In the genomic region with DNA sequence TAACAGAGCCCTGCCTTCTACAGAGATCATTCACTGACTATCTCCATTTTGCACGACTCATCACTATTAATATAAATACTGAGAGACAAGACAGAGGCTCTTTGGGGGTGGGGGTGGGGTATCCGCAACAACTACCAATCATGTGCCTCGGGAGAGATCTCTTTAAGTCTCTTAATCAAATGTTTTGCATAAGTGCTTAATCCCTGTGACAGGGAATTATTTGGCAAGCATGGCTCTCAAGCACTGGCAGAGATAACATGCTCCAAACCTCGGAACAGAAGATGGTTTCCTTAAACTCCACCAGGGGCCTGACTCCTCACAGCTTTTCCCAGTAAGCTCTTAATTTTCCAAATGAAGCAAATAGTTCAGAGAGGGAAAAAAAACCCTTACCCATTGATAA, we compare ENCODE assay signal across 16 mouse cellular contexts. TPM values are rescaled to one million over a fixed set of nuclear protein-coding genes. Genes with fewer than 3 reads are reported as not detected.
DNase-seq lines count a peak whose midpoint lies in the region; ATAC-seq and TF ChIP-seq lines count a peak whose summit lies in the region.
"Had no signal": no experiment of that assay in that cellular context is flagged by ENCODE, and none has a peak within 500 bp of the region (broad histone marks: within the 10 kb centered on the region; RNA-seq: fewer than 3 reads in every experiment).

No protein-coding gene starts in this region.

- TF ChIP-seq CTCF in layer of hippocampus, adult 2 months (conservative IDR thresholded peaks at IDR 0.05) = no peak
- no peak for TF ChIP-seq CTCF in brain, embryonic 14.5 days (IDR thresholded peaks at IDR 0.05; ENCODE audit: borderline replicate concordance, extremely low read depth, insufficient read depth, insufficient read length)

- peaks cover 34% of the 10 kb centered on the region for H3K36me3 ChIP-seq in forebrain, embryonic 10.5 days (replicated peaks)
- peaks cover 23% of the 10 kb centered on the region for H3K36me3 ChIP-seq in forebrain, embryonic 13.5 days (ENCODE audit: poor library complexity, severe bottlenecking)
- H3K36me3 ChIP-seq in limb, embryonic 11.5 days (ENCODE audit: control insufficient read depth, insufficient read depth, low read length) = peaks cover 3% of the 10 kb centered on the region; the same call in 1 of the 2 replicates

- TF ChIP-seq POLR2A in brain, embryonic 14.5 days (IDR thresholded peaks at IDR 0.05; ENCODE audit: borderline replicate concordance, extremely low read depth, insufficient read depth, insufficient read length, poor library complexity, severe bottlenecking) = no peak

- ATAC-seq in forebrain, embryonic 13.5 days = no peak
- ATAC-seq in limb, embryonic 11.5 days (ENCODE audit: insufficient number of reproducible peaks, low FRiP score, low TSS enrichment, low read depth) = no peak
- ATAC-seq: inflammation-experienced regulatory T-cells, adult 6 months; liver, postnatal 0 days had no signal

- H3K9ac ChIP-seq in forebrain, embryonic 13.5 days = no peak overlapping the region
- no peak overlapping the region for H3K9ac ChIP-seq in limb, embryonic 11.5 days (ENCODE audit: low read length)
- H3K9ac ChIP-seq: forebrain, embryonic 12.5 days; liver, postnatal 0 days had no signal

- H3K27ac ChIP-seq in forebrain, embryonic 10.5 days = peak overlapping the region; percentile 65; the same call in 1 of the 2 replicates
- H3K27ac ChIP-seq in forebrain, embryonic 13.5 days = no peak overlapping the region; the same call in 1 of the 2 replicates
- H3K27ac ChIP-seq in layer of hippocampus, adult 2 months = peak overlapping the region; percentile 73
- peak overlapping the region; percentile 63 for H3K27ac ChIP-seq in limb, embryonic 11.5 days (replicated peaks; ENCODE audit: low read depth, low read length)

- no peak for DNase-seq in forebrain, embryonic 10.5 days (ENCODE audit: extremely low spot score, low spot score)
- DNase-seq in layer of hippocampus, adult 2 months (ENCODE audit: low spot score in 2 of 2) = no peak
- no peak for DNase-seq in layer of hippocampus, postnatal 14 days (ENCODE audit: low spot score in 2 of 2)
- peak; percentile 59 for DNase-seq in brain, embryonic 14.5 days (ENCODE audit: low read depth)
- DNase-seq in limb, embryonic 11.5 days (ENCODE audit: low spot score) = no peak
- DNase-seq in right cerebral cortex, postnatal 36 days (ENCODE audit: low spot score in 2 of 2) = no peak
- DNase-seq in adrenal gland, postnatal 4 days (ENCODE audit: low spot score in 2 of 2) = no peak
- DNase-seq: adrenal gland, postnatal 14 days; heart, postnatal 4 days; liver, postnatal 0 days; right cerebral cortex, postnatal 25 days; thymus, adult 18-20 months had no signal

- WGBS in forebrain, embryonic 10.5 days = 60% methylated on average over 4 of the region's 4 CpGs
- 44% methylated on average over 4 of the region's 4 CpGs for WGBS in forebrain, embryonic 13.5 days
- 58% methylated on average over 4 of the region's 4 CpGs for WGBS in limb, embryonic 11.5 days

- H3K4me1 ChIP-seq in forebrain, embryonic 10.5 days = peaks cover 51% of the 10 kb centered on the region
- peaks cover 38% of the 10 kb centered on the region for H3K4me1 ChIP-seq in forebrain, embryonic 13.5 days
- H3K4me1 ChIP-seq in limb, embryonic 11.5 days (ENCODE audit: control insufficient read depth, insufficient read depth, low read length) = peaks cover 27% of the 10 kb centered on the region

- H3K4me2 ChIP-seq in forebrain, embryonic 13.5 days = no peak overlapping the region
- peak overlapping the region; percentile 20; the same call in 1 of the 2 replicates for H3K4me2 ChIP-seq in limb, embryonic 11.5 days (ENCODE audit: low read depth, severe bottlenecking)
- H3K4me2 ChIP-seq: forebrain, embryonic 12.5 days had no signal

- H3K27me3 ChIP-seq in forebrain, embryonic 10.5 days (ENCODE audit: poor library complexity, severe bottlenecking) = no peaks in the 10 kb centered on the region
- H3K27me3 ChIP-seq in forebrain, embryonic 13.5 days = no peaks in the 10 kb centered on the region
- H3K27me3 ChIP-seq in limb, embryonic 11.5 days (ENCODE audit: control insufficient read depth, insufficient read depth, low read length) = no peaks in the 10 kb centered on the region
- H3K27me3 ChIP-seq: CH12.LX; forebrain, embryonic 12.5 days had no signal

- H3K9me3 ChIP-seq in forebrain, embryonic 10.5 days = no peaks in the 10 kb centered on the region
- no peaks in the 10 kb centered on the region for H3K9me3 ChIP-seq in forebrain, embryonic 13.5 days (replicated peaks)
- H3K9me3 ChIP-seq in limb, embryonic 11.5 days (ENCODE audit: control insufficient read depth, low read length) = no peaks in the 10 kb centered on the region
- H3K9me3 ChIP-seq: forebrain, embryonic 12.5 days had no signal

- no peak overlapping the region for H3K4me3 ChIP-seq in forebrain, embryonic 10.5 days
- no peak overlapping the region for H3K4me3 ChIP-seq in forebrain, embryonic 13.5 days
- H3K4me3 ChIP-seq in layer of hippocampus, adult 2 months = no peak overlapping the region
- no peak overlapping the region for H3K4me3 ChIP-seq in limb, embryonic 11.5 days (ENCODE audit: low read depth, low read length)
- H3K4me3 ChIP-seq: forebrain, embryonic 12.5 days had no signal

RNA-seq across cellular contexts. Expression of a gene that starts 22.8 kb away (rescaled TPM):
- 14.0 and 16.6 TPM in 2 replicates for polyA plus RNA-seq in forebrain, embryonic 10.5 days (2016; fragmentation: Nextera tagmentation; extraction: Ambion mirVana)
- 39.2 and 44.4 TPM in 2 replicates for polyA plus RNA-seq in forebrain, embryonic 13.5 days (2015; fragmentation: Nextera tagmentation; extraction: Ambion mirVana)
- total RNA-seq in layer of hippocampus, adult 2 months (2021) = 10 to 100 TPM; 74.0 to 79.9 TPM
- total RNA-seq in layer of hippocampus, postnatal 14 days (2021) = 100 to 1,000 TPM; 101 to 102 TPM
- polyA plus RNA-seq in brain, embryonic 14.5 days (2012; rRNA removed) = 140 and 187 TPM in 2 replicates
- 19.4 and 21.8 TPM in 2 replicates for polyA plus RNA-seq in limb, embryonic 11.5 days (2014; fragmentation: Nextera tagmentation; extraction: Ambion mirVana)
- total RNA-seq in adrenal gland, postnatal 4 days (2021) = 10 to 100 TPM; 20.5 to 25.1 TPM
